Mouse (Mus musculus) C3H10T1/2 (cell line): ENCODE measurements around the gene Fance. TPM values are rescaled to one million over a fixed set of nuclear protein-coding genes. Genes with fewer than 3 reads are reported as not detected.

ENCODE experiments used
- polyA plus RNA-seq, 2 experiments: library from polyadenylated mRNA; unstranded; fragments of >200 nt; fragmentation: generic; extraction: Trizol; gene quantifications; one replicate each; pipeline ENCODE4 v1.2.1; 2012; ENCODE audit warnings: missing spikeins in 2 of 2

Fance gene
- 10 to 100 TPM; 44.0 to 46.3 TPM for polyA plus RNA-seq

DNA sequence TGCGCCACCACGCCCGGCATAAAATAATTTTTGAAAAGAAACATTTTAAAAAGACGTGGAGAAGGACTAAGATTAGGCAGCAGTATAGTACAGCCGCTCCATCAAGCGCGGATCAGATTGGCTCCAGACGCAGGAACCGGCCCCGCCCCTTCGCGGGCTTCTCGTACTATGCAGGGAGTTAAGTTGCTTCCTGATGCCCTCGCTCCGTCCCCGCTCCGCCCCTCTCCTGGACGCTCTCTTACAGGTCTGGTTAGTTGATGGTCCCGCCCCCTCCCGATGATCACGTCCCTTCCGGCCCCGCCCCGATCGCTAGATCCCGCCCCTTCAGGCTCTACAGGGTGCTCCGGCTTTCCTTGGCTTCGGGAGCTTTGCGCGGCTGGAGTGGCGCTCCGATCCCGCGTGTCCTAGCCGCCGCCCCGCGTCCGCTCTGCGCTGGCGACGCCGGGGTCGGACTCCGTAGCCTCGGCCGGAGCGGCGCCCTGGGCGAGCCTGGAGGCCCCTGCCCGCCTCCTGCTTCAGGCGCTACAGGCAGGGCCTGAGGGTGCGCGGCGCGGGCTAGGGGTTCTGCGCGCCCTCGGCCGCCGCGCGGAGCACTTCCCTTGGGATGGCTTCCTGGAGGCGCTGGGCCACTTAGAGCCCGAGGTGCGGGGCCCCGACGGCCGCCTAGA lies at the start of gene Fance:
Gene Fance, plus strand, starts transcription at position 308 of the 668 bp plus-strand sequence.

DNA sequence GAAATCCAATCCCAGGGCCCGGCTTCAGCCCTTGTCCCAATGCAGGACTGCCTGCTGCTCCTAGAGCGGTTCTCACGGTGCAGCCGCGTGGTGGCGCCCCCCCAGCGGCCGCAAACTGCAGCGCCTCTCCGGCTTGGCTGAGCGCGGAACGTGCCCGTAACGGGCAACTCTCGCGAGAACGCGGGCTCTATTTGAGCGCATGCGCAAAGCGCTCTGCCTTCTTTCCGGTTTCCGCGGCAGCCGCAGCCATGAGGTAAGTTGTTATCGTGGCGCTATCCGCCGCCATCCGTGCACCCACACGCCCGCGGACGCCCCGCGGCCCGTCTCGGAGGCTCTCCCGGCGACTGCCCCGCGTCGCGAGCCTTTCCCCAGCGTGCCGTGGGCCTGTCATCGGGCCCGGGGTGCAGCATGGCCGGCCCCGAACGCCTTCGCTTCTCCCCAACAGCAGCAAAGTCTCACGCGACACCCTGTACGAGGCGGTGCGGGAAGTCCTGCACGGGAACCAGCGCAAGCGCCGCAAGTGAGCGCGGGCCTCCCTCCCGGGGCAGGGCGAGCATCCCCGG lies 15.1 kb downstream of the Fance start, which contains the start of gene Rpl10a:
Gene Rpl10a, plus strand, starts transcription at position 106 of the 563 bp plus-strand sequence.

DNA sequence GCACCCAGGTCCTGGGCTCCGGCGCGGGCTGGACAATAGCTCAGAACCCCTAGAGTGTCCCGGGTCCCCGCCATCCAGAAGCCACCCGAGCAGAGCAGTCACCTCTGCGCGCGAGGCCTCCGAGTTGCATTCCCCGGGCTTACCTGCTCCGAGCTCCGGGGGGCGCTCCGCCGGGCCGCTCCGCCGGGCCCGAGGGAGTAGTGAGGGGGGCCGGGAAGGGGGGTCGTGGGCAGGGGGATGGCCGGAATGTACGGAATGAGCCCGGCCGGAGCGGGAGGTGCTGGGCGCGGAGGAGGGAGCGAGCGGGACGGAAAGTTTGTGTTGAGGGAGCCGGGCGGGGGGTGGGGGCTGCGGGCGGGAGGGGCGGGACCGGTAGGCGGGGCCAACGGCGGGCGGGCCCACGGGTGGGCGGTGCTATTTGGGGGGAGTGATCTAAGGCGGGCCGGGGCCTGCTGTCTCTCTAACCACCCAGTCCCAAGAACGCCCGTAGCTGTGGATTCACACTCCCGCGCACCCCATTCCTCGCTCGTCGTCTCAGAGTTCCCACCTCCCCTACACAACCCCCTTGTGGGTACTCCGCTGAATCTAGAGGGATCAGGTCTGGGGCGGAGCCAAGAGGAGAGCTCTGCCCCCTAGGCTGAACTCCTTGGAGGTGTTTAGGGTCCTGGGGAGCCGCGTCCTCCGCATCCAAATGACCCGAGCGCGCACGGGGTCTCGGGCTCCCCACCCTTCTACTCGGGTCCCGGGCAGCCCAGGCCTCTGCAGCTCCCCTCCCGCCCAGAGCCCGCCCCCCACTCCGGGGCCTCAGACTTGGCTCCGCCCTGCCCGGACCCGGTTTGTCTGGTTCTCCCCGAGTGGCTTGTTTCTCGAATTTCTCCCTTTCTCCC lies 37.4 kb downstream of the Fance start, which contains the start of gene Tead3:
Gene Tead3, minus strand, starts transcription at position 352 of the 887 bp plus-strand sequence.

DNA sequence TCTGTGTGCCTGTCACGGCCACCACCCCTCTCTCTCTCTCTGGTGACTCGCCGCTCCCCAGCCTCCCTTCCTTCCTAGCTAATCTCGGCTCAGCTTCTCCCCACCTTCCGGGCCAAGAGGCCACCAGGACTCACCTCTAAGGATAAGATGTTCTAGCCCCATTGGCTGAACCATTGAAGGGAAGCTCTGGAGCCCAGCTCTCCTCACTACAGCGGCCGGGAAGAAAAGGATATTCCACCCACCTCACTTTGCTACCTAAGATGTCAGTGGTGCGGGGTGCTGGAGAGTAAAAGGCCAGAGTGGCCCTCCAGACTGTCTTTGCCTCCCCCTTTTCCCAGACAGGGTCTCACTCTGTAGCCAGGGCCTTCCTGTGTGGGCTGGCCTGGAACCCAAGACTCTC lies 51.8 kb downstream of the Fance start, which contains the start of gene Tulp1:
Gene Tulp1, minus strand, starts transcription at position 101 of the 400 bp plus-strand sequence.

Other genes starting within 250 kb of the Fance start
- gene Tcp11, start 232.9 kb upstream of the Fance start, polyA plus RNA-seq: under 1 TPM in 1 of 2 experiments, not detected in 1; 0.05 TPM
- 10 to 100 TPM in 1 of 2 experiments, under 1 TPM in 1; 0.64 to 11.6 TPM for gene Scube3, start 171.4 kb upstream of the Fance start, polyA plus RNA-seq
- gene Zfp523, start 136.4 kb upstream of the Fance start, polyA plus RNA-seq: 10 to 100 TPM; 18.8 to 45.8 TPM
- gene Def6, start 105.7 kb upstream of the Fance start, polyA plus RNA-seq: 10 to 100 TPM in 1 of 2 experiments, 1 to 10 TPM in 1; 6.4 to 13.3 TPM
- 10 to 100 TPM in 1 of 2 experiments, 1 to 10 TPM in 1; 8.9 to 25.0 TPM for gene Ppard, start 80.8 kb upstream of the Fance start, polyA plus RNA-seq
- gene Rpl10a, start 15.0 kb downstream of the Fance start, polyA plus RNA-seq: 1,000 to 10,000 TPM; 3,726 to 3,941 TPM
- 10 to 100 TPM in 1 of 2 experiments, 1 to 10 TPM in 1; 7.0 to 33.0 TPM for gene Tead3, start 37.3 kb downstream of the Fance start, polyA plus RNA-seq
- gene Tulp1, start 51.7 kb downstream of the Fance start, polyA plus RNA-seq: not detected
- gene Fkbp5, start 204.0 kb downstream of the Fance start, polyA plus RNA-seq: 1 to 10 TPM; 4.0 to 4.6 TPM
- not detected for gene Armc12, start 217.3 kb downstream of the Fance start, polyA plus RNA-seq
- not detected for gene Clpsl2, start 235.9 kb downstream of the Fance start, polyA plus RNA-seq
- not detected for gene Clps, start 247.2 kb downstream of the Fance start, polyA plus RNA-seq